Mouse (Mus musculus) brown adipose tissue, adult 24 weeks (tissue): ENCODE measurements at regions not wholly inside any gene's neighbourhood (a gene's known extent, or its start where the extent isn't known, plus 50 kb on each side); places are given as distances from the start of the nearest gene placed in this dataset.
A peak's percentile ranks its signal among the peaks of the same experiment; 100 is the strongest.
"Not testable (repeated sequence)": the region's sequence is repeated elsewhere in the genome, so short reads cannot be mapped to it uniquely, and the experiment has no call there.

Experiments used
- H3K27ac ChIP-seq: fragments of 200-500 bp; replicated peaks from 2 replicates; pipeline ENCODE4 v1.5.1; 2012; ENCODE audit warnings: low read depth, mild to moderate bottlenecking, low read length
- H3K4me1 ChIP-seq: fragments of 200-500 bp; 2 replicates; pipeline ENCODE4 v1.6.1; 2012; ENCODE audit warnings: low read length, mixed read lengths; ENCODE audit not compliant: control insufficient read depth, insufficient read depth, insufficient read length
- H3K4me3 ChIP-seq: fragments of 200-500 bp; 2 replicates; pipeline ENCODE4 v1.5.1; 2012; ENCODE audit warnings: low read depth, mild to moderate bottlenecking, low read length, moderate library complexity; ENCODE audit not compliant: insufficient read depth

DNA sequence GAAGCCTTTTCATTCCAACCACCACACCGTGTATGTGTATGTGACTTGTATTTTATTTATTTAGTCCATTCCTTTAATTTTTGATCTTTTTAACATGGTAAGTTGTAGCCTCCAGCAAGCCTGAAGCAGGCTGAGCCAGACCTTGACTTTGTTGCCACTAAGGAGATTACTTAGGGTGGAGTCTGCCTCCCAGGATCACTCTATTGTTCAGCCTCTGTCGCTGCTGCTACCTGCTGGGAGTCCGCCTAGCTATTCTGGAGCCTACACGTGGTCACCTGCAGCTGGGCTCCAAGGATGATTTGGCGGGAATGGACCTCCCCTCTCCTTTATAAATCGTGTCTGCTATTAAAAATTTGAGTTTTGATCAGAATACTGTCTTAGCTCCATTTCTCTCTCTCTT, 181.6 kb upstream of the Phyhipl start:
- no peak overlapping the region for H3K27ac ChIP-seq
- no peaks in the 10 kb centered on the region for H3K4me1 ChIP-seq

DNA sequence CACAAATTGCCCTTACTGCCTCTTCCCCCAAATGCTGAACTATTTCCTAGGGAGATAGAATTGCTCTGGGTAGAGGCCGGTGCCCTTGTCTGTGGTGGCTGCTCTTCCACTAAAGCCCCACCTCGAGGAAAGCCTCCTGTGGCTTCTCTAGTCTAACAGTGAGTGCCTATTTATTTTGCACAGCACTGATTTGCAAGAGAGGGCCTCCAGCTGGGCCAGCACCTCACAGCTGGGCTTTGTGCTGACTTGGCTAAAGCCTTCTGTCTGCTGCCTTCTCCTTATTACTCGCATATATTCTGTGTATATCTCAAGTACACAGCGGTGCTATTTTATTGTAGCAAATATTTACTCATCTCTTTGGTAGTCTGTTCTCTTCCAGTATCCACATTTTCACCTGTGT, 176.9 kb upstream of the Phyhipl start:
- no peak overlapping the region for H3K4me3 ChIP-seq

More for the DNA sequence above, 181.6 kb upstream of the Phyhipl start:
- H3K4me3 ChIP-seq: no peak overlapping the region

DNA sequence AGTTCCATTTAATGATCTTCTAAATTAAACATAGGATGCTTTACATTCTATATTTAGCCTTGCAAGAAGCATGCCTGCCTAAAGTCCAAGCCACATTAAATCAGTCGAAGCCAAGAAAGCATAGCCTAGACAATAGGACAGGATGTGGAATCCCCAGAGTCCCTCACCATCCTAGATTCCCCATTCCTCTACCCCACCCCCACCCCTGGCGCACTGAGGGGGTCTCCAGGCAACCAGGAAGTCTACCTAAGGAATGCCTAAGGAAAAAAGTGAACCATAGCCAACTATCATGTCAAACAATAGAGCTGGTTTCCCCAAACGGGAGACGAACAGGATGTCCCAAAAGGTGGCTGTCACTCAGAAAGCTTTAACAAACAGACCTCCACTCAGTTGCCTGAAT, 172.5 kb upstream of the Phyhipl start:
- Histone ChIP-seq H3K4me3 (no peak overlapping the region), H3K4me1 (no peaks in the 10 kb centered on the region), H3K27ac (no peak overlapping the region)

More for the DNA sequence above, 176.9 kb upstream of the Phyhipl start:
- no peaks in the 10 kb centered on the region for H3K4me1 ChIP-seq
- no peak overlapping the region for H3K27ac ChIP-seq

DNA sequence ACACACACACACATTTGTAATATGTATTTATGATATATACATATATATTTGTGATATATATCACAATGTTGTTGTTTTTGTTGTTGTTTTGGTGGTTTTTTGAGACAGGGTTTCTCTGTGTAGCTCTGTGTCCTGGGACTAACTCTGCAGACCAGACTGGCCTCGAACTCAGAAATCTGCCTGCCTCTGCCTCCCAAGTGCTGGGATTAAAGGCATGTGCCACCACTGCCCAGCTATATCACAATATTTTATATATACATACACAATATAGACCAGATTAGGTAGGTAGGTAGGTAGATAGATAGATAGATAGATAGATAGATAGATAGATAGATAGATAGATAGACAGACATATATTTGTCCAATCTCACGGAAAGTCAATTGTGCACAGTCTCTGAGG, 171.8 kb upstream of the Phyhipl start:
- not testable (repeated sequence) for H3K4me3 ChIP-seq, H3K27ac ChIP-seq, H3K4me1 ChIP-seq

DNA sequence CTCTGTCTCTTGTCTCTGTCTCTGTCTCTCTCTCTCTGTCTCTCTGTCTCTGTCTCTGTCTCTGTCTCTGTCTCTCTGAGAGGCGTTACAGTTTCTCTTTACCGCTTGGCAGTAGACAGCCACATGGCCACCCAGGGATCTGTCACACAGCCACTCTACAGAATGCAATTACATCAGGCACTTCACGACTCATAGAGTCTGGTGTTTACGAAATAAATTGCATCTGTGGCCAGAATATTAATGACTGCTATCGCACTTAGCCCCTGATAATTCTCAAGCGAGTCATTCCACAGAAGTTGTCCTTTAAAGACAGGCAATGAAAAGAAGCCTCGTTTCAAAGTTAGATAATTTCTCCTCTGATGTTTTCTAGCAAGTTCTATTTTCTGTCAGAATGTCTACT, 170.9 kb upstream of the Phyhipl start:
- H3K4me1 ChIP-seq: no peaks in the 10 kb centered on the region
- H3K4me3 ChIP-seq: no peak overlapping the region

DNA sequence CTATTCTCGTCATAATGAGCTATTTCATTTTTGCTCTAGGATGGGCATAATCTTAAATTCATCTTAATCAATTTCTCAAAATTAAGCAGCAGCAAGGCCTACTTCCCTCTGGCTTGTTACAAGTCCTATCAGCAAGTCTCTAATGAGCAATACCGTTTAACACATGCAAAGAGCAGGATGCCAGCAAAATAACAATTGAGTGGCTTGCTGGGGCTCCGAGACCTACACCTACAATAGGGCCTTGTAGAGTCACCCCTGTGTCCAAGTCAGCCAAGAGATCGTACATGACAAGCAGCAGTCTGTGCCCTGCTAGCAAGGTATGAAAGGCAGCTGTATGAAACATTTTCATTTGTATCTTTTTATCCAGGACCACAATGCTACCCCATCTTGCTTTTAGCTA, 169.7 kb upstream of the Phyhipl start:
- Histone ChIP-seq H3K4me1 (no peaks in the 10 kb centered on the region), H3K27ac (no peak overlapping the region), H3K4me3 (no peak overlapping the region)

More for the DNA sequence above, 170.9 kb upstream of the Phyhipl start:
- H3K27ac ChIP-seq: no peak overlapping the region

DNA sequence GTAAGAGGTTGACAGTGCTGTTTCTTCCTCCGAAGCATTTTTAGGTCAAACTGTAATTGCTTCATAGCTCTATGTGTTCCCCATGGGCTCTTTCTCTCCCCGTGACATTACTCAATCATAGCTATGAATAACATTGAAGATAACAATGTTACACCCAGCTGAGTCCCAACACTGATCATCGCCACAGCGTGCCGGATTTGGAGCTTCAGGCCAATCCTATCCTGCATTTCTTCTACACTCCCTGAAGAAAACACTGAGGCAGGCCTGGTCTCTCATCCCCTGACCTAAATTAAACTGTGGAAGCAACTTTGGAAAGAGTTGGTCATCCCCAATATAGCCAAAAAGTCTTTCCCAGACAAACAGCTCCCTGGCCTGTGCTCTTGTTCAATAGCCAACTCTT, 168.7 kb upstream of the Phyhipl start:
- Histone ChIP-seq H3K4me3 (no peak overlapping the region), H3K27ac (no peak overlapping the region), H3K4me1 (no peaks in the 10 kb centered on the region)

DNA sequence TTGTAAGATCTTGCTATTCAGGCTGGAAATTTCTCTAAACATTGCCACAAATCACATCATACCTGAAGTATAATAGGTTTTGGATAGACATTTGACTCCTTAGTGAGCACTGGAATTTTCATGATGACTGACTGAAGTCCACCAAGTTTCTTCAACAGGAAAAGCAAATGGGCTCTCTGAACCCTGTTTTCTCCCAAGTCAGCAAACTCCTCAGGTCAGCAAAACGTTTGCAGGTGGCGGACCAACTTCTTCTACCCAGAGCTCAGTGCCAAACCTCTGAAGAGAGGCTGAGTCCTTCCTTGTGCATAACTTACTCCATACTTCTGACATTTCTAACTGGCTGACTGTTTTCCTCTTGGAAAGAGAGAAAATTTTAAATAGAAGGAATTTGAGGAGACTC, 164.2 kb upstream of the Phyhipl start:
- Histone ChIP-seq H3K4me1 (no peaks in the 10 kb centered on the region), H3K27ac (no peak overlapping the region), H3K4me3 (no peak overlapping the region)

DNA sequence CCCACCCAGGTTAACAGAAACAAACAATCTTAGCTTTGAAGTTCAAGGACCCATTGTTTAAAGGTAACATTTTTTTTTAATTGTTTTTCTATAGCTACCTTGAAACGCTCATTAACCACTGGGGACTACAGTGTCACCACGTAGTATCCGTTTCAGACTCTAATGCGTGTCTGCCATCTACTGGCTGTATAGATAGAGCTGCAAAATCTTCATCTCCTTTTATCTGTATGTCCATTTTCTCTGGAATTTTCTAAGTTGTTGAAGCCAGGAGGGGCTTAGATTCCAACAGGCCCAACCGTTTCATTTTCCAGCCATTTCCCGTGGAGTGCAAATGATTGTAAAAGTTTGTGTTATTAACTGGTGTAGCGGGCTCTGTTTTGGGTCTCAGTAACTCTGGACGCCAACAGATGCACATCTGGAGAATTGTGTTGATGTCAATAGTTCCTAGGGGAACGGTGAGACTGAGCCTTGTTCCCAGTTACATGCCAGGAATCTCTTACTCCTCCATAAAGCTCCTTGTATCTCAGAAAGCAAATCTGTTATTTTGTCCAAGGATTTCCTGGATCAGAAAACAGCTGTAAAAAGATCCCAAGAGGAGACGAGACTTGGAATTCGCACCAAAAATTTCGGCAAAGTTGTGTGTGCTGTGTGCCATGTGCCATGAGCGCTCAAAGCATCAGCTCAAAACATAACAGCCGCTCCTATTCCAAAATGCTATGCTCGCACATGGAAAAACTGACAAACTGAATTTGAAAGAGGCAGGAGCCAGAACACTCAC, 158.8 kb upstream of the Phyhipl start:
- H3K4me3 ChIP-seq: no peak overlapping the region

DNA sequence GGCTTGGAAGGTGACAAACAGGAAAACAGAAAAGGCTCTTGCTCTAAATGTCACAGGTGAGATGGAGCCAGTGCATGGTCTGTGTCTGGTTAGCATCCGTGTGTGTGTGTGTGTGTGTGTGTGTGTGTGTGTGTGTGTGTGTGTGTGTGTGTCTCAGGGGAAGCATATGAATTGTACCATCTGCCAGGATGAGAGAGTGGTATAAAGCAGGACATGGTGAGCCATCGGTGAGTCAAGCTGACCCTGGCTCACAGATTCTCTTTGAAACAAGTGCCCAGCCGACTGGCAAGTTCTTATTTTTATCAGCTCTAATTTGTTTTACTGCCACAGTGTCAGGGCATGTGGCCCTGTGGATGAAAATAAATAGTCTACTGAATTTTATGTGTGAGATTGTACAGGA, 153.6 kb upstream of the Phyhipl start:
- Histone ChIP-seq H3K4me3 (no peak overlapping the region), H3K4me1 (no peaks in the 10 kb centered on the region), H3K27ac (no peak overlapping the region)

More for the DNA sequence above, 158.8 kb upstream of the Phyhipl start:
- Histone ChIP-seq H3K27ac (no peak overlapping the region), H3K4me1 (no peaks in the 10 kb centered on the region)

DNA sequence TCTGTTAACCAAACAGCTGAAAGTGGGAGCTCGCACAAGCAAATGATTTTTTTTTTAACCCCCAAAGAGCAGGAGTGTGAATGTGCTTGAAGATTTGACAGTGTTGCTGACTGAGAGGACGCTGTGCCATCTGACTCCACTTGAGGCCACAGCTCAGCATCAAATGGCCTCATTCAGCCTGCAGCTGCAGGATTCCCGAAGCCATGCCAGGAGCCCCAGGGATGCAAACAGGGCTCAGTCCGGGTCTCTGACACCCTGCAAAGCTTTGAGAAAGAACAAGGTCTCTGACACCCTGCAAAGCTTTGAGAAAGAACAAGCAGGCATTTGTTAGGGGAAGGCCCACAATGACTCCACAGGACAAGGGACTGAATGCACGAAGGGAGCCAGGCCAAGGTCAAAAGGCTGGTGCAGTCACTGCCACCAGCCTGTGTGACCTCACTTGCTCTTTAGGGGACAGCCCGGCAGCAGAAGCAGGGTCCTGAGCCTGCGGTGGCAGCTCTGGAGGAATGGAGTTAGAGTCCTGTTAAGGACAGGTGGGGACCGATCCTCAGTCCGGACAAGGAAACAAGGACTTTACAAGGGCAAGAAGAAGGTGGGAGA, 151.1 kb upstream of the Phyhipl start:
- no peak overlapping the region for H3K27ac ChIP-seq
- H3K4me1 ChIP-seq: no peaks in the 10 kb centered on the region
- H3K4me3 ChIP-seq: no peak overlapping the region

DNA sequence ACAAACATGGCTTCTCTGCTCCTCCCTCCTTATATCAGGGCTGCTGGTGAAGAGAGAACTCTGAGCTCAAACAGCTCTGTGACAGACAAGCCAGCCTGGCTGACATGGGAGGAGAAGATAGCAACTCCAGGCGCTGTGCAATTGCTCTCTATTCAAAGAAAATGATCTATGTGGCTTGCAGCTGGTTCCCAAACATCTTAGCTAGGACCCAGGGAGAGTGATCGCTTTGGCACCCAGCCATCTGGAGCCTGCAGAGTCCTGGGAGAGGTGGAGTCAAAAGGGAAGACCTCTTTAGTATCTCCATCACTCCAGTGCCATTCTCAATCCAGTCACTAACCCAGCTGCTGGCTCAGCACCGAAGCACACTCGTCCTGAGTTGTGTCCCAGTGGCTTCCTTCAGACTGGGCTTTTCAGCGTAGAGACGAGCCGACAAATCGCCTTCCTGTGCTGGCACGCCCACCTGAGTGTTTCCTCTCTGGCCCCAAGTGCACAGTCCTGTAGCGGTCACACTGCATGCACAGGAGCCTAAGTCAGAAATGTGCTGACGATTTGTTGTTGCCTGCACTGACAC, 145.1 kb upstream of the Phyhipl start:
- Histone ChIP-seq H3K4me1 (no peaks in the 10 kb centered on the region; the same call in 1 of the 2 replicates), H3K4me3 (no peak overlapping the region), H3K27ac (no peak overlapping the region)

DNA sequence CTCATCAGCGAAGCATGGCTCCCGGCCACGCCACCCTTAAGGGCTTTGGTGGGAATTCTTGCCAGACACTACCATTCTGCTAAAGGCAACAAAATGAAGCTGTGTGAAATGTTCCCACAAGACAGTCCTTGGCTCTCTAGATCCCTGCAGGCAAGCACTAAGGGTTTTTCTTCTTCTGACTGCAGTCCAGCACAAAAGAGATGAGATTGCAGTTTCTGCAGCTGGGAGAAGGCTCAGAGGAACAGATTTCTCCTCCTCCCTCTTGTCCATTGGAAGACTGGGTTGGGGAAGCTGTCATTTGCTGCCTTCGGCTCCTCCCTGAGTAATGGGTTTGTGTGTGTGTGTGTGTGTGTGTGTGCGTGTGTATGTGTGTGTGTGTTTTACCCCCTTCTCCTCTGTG, 144.1 kb upstream of the Phyhipl start:
- Histone ChIP-seq H3K4me3 (no peak overlapping the region), H3K4me1 (no peaks in the 10 kb centered on the region; the same call in 1 of the 2 replicates), H3K27ac (peak overlapping the region; percentile 30; the same call in 1 of the 2 replicates)

DNA sequence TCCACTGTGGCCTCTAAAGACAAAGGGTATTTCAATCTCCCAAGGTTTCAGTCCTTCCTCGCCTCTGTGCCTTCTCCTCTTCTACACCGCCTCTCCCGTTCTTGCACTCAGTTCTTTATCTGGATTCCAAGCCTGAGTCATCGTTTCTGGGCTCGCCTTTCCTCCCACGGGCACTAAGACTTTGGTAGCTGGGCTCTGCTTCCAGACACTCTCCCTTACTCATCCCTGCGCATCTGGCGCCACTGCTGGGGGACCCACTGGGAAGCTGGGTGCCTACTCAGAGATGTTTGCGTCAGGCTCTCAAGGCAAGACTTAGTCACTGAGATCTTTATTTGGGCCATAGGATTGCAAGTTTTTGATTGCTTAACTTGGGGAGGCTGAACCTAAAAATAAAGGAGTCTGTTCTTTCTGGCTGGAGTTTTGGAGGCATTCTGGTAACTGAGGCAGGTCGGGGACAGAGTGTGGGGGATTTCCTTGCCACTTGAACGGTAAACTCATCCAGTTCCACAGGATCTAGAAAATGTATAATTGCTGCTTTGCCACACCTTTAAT, 143.5 kb upstream of the Phyhipl start:
- Histone ChIP-seq H3K27ac (peak overlapping the region; percentile 30; the same call in 1 of the 2 replicates), H3K4me1 (no peaks in the 10 kb centered on the region; the same call in 1 of the 2 replicates), H3K4me3 (no peak overlapping the region)

DNA sequence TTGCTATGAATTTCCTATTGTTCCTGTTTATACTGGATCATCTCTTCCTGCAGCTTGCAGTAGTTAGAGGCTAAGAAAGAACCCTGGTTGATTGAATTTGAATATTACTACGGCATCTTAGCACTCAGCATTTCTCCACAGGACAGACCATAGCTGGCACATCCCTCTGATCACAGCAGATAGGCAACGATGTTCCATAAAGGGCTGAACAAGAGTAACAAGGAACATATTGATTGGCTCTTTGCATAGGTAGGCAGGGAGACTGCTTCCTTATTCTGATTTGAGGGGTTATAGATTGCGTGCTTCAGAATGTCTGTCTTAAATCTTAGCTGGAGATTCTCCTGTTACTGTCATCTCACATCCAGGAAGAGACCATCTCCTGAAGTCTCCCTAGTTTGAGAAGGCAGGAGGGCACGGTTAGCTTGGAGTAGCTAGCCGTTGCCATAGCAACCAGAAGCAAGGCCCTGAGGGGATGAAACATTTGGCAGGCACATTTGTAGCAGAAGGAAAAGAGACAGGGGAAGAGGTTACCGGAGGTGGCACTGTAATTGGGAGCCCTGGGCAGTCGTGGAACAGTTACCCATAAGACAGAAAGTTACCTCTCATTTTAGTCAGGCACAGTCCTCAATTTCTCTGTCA, 133.2 kb upstream of the Phyhipl start:
- Histone ChIP-seq H3K27ac (no peak overlapping the region), H3K4me3 (no peak overlapping the region), H3K4me1 (no peaks in the 10 kb centered on the region)
